Mouse (Mus musculus) liver, embryonic 14.5 days (tissue): ENCODE results near the gene Cbl. TPM values are rescaled to one million over a fixed set of nuclear protein-coding genes. Genes with fewer than 3 reads are reported as not detected.

Source experiments
- ATAC-seq: fragments of 200-750 bp; cut with Nextera tagmentation; 2 replicates; pipeline ENCODE4 v1.8.0; 2017; ENCODE audit warnings: moderate number of reproducible peaks, mild to moderate bottlenecking, moderate library complexity; ENCODE audit not compliant: insufficient read depth
- DNase-seq, 3 experiments: peaks; one replicate each; pipeline ENCODE4 v3.0.0-alpha.2; 2012 to 2013; ENCODE audit warnings: low read depth in 3 of 3, low spot score in 3 of 3
- H3K27ac ChIP-seq: fragments of 300-500 bp; sonication (generic); 2 replicates; pipeline ENCODE4 v1.5.1; 2014; ENCODE audit warnings: moderate library complexity, mild to moderate bottlenecking, control low read depth, inconsistent platforms
- H3K27me3 ChIP-seq: fragments of 300-500 bp; sonication (generic); 2 replicates; pipeline ENCODE4 v1.6.1; 2014; ENCODE audit warnings: mild to moderate bottlenecking, low read length, moderate library complexity; ENCODE audit not compliant: control insufficient read depth, insufficient read depth
- H3K36me3 ChIP-seq: fragments of 300-500 bp; sonication (generic); replicated peaks from 2 replicates; pipeline ENCODE4 v1.6.1; 2014; ENCODE audit warnings: low read depth; ENCODE audit not compliant: control insufficient read depth, insufficient read depth
- H3K4me1 ChIP-seq, 2 experiments: fragments of 200-500 bp in 1 of 2; fragments of 300-500 bp in 1 of 2; sonication (generic) in 1 of 2; replicated peaks; 2 replicates each; pipeline ENCODE4 v1.6.1; 2012 to 2014; ENCODE audit warnings: antibody characterized with exemption in 1 of 2, inconsistent platforms in 1 of 2, low read length in 1 of 2; ENCODE audit not compliant: control insufficient read depth in 2 of 2, insufficient read depth in 2 of 2
- H3K4me2 ChIP-seq: fragments of 300-500 bp; sonication (generic); 2 replicates; pipeline ENCODE4 v1.6.1; 2014; ENCODE audit warnings: low read depth, mild to moderate bottlenecking, control low read depth, moderate library complexity
- H3K4me3 ChIP-seq, 2 experiments: fragments of 200-500 bp in 1 of 2; fragments of 300-500 bp in 1 of 2; sonication (generic) in 1 of 2; 2 replicates each; pipeline ENCODE4 v1.5.1; 2012 to 2014; ENCODE audit warnings: low read depth in 2 of 2, low read length in 2 of 2, mild to moderate bottlenecking in 2 of 2, control low read depth in 1 of 2, inconsistent platforms in 1 of 2, moderate library complexity in 1 of 2; ENCODE audit not compliant: insufficient read depth in 1 of 2
- H3K9ac ChIP-seq: fragments of 300-500 bp; sonication (generic); replicated peaks from 2 replicates; pipeline ENCODE4 v1.6.1; 2014; ENCODE audit warnings: mild to moderate bottlenecking, control low read depth, moderate library complexity
- H3K9me3 ChIP-seq: fragments of 300-500 bp; sonication (generic); 2 replicates; pipeline ENCODE4 v1.6.1; 2016; ENCODE audit warnings: low read length, mixed read lengths; ENCODE audit not compliant: control insufficient read depth
- CTCF ChIP-seq: IDR thresholded peaks from 2 replicates; pipeline ENCODE4 v1.5.1; 2016; ENCODE audit warnings: antibody characterized with exemption, low read depth, control low read depth
- EP300 ChIP-seq: IDR thresholded peaks from 2 replicates; pipeline ENCODE4 v1.6.1; 2016; ENCODE audit warnings: antibody characterized with exemption, low read depth
- WGBS: fragments of 180-500 bp; shearing (Covaris S2); extraction: QIAGEN DNeasy Blood & Tissue Kit; methylation state at CpG from one replicate; pipeline ENCODE4 v1.1.7; 2014; ENCODE audit not compliant: insufficient replicate concordance; 5-methylcytosine and 5-hydroxymethylcytosine counted together
- polyA plus RNA-seq, 2 experiments: library from polyadenylated mRNA; depleted of rRNA in 1 of 2; stranded (reverse) in 1 of 2; unstranded in 1 of 2; fragments of >200 nt; fragmentation: Nextera tagmentation in 1 of 2; extraction: Ambion mirVana in 1 of 2; gene quantifications; 2 replicates each; pipeline versions ENCODE4 v1.2.1 to v1.2.3; 2012 to 2014

Gene Cbl
- polyA plus RNA-seq, 2 experiments = 3.7 to 3.9 TPM

DNA sequence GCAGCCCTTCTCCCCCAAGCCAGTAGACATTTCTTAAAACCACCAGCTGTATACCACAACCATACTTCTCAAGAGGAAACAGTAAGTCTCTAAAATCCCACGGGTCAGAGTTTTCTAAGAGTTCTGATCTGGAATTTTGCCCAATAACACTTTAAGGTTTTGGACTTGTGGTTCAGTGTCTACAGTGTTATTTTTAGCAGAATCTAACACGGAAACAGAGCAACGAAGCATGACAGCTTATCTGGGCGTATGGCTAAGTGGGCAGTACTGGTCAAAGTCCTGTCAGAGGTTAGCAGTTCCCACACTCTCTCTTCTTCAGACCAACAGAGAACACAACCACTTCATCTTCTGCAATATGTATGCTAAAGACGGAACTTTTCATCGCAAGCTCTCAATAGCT lies 58.3 kb downstream of the Cbl start:
- no peak overlapping the region for H3K4me3 ChIP-seq

DNA sequence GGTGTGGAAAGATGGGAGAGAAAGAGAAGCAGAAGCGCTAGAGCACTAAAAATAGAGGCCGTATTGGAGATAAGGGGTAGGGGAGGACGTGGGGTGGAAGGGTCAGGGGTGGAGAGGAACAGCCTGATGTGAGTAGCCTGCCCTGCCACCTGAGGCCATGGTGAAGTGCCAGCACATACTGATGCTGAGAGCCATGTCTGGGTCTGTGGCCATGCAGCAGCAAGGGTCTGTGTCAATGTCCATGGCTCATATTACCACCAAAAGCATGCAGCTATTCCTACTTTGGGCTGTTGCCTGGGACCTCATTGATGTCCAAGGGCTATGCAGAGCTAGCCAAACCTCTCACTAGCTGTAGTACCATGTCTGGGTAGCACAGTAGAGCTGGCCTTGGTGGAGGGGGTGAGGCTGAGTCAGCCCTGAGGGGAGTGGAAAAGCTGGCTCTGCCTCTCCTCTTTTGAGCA lies 63.1 kb downstream of the Cbl start:
- Histone ChIP-seq H3K36me3 (peaks cover 10% of the 10 kb centered on the region), H3K27me3 (no peaks in the 10 kb centered on the region), H3K9me3 (no peaks in the 10 kb centered on the region), H3K27ac (no peak overlapping the region), H3K4me2 (no peak overlapping the region), H3K9ac (no peak overlapping the region), H3K4me3 (no peak overlapping the region), H3K4me1 (peaks cover 0 to 7% of the 10 kb centered on the region in 2 experiments; a peak in 2 of 4 replicates)
- TF ChIP-seq EP300 (no peak), CTCF (no peak)
- ATAC-seq (no peak), DNase-seq (no peak)
- WGBS = 30% methylated on average over 3 of the region's 3 CpGs

More for the DNA sequence above, 58.3 kb downstream of the Cbl start:
- ATAC-seq (no peak), DNase-seq (no peak)
- no peaks in the 10 kb centered on the region for H3K9me3 ChIP-seq
- no peak overlapping the region for H3K9ac ChIP-seq
- peak overlapping the region; percentile 9; the same call in 1 of the 2 replicates for H3K4me2 ChIP-seq
- WGBS = 19% methylated on average over 6 of the region's 6 CpGs
- peaks cover 4 to 14% of the 10 kb centered on the region in 2 experiments for H3K4me1 ChIP-seq
- peaks cover 10% of the 10 kb centered on the region for H3K36me3 ChIP-seq
- H3K27ac ChIP-seq = no peak overlapping the region
- H3K27me3 ChIP-seq = no peaks in the 10 kb centered on the region
- TF ChIP-seq CTCF (no peak), EP300 (no peak)

DNA sequence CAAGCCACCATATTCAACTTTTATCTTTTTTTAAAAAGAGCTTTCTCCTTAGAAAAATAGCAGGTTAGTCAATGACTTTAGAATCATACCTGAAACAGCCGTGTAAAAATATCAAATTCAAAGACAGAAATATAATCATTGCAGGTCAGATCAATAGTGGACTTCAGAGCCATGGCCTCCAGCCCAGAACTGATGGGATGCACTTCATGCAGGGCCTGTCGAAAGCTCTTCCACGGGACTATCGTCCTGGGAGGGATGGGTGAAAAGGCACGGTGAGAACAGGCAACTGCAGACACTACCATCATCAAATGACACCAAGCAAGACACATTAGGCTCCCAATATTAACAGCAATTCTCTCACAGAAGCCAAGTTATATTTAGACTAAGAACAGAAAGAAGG lies 64.9 kb downstream of the Cbl start:
- DNase-seq (no peak), ATAC-seq (no peak)
- TF ChIP-seq EP300 (no peak), CTCF (no peak)
- WGBS = 47% methylated on average over 5 of the region's 5 CpGs
- Histone ChIP-seq H3K9ac (no peak overlapping the region), H3K27ac (no peak overlapping the region), H3K4me3 (no peak overlapping the region), H3K9me3 (no peaks in the 10 kb centered on the region), H3K36me3 (peaks cover 16% of the 10 kb centered on the region), H3K27me3 (no peaks in the 10 kb centered on the region), H3K4me2 (no peak overlapping the region), H3K4me1 (peaks cover 0 to 4% of the 10 kb centered on the region in 2 experiments; a peak in 2 of 4 replicates)

DNA sequence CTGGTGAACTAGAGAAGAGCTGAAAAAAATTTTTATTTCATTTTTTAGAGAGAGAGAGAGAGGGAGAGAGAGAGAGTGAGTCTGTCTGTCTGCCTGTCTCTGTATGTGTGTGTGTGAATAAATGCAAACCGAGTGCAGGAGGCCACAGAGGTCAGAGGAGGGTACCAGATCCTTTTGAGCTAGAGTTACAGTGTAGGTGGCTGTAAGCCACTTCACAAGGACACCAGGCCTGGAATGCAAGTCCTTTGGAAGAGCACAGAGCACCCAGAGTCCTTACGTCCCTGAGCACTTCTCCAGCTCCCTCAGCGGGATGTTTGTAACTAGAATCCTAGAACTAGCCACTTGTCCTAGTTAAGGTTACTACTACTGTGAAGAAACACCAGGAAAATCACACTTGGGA lies 74.0 kb downstream of the Cbl start:
- ATAC-seq = no peak
- no peaks in the 10 kb centered on the region for H3K4me1 ChIP-seq
- H3K4me2 ChIP-seq = no peak overlapping the region
- TF ChIP-seq CTCF = no peak
- no peak for TF ChIP-seq EP300
- no peaks in the 10 kb centered on the region for H3K9me3 ChIP-seq
- no peak overlapping the region for H3K9ac ChIP-seq
- no peak for DNase-seq
- peaks cover 29% of the 10 kb centered on the region for H3K36me3 ChIP-seq
- no peak overlapping the region for H3K27ac ChIP-seq
- 73% methylated on average over 3 of the region's 3 CpGs for WGBS
- no peaks in the 10 kb centered on the region for H3K27me3 ChIP-seq
- H3K4me3 ChIP-seq = no peak overlapping the region

DNA sequence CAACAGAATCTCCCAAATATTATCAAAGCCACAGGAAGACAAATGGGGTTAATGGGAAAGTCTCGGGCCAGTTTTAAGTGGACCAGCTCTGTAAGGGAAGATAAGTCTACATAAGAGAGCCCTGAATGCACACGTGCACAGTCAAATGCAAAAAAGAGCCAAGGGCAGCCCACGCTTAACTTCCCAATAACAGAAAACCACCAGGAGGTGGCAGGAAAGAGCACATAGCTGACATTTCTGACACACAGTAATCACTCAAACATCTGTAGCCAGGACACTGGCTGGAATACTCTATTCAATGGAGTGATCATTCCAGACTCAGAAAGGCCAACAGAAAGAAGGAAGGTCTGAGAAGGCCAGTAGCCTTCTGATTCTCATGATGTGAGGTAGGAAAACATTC lies 86.6 kb downstream of the Cbl start:
- Histone ChIP-seq H3K9ac (no peak overlapping the region), H3K36me3 (peaks cover 4% of the 10 kb centered on the region), H3K27me3 (no peaks in the 10 kb centered on the region), H3K9me3 (no peaks in the 10 kb centered on the region), H3K27ac (no peak overlapping the region), H3K4me3 (no peak overlapping the region), H3K4me2 (no peak overlapping the region), H3K4me1 (no peaks in the 10 kb centered on the region)
- 60% methylated on average over 3 of the region's 3 CpGs for WGBS
- peak; percentile 52 for TF ChIP-seq CTCF
- no peak for TF ChIP-seq EP300
- DNase-seq = no peak
- no peak for ATAC-seq
